Mouse (Mus musculus): ENCODE measurements around the gene Trim7. TPM values are rescaled to one million over a fixed set of nuclear protein-coding genes. Genes with fewer than 3 reads are reported as not detected.

Trim7 gene
- polyA plus RNA-seq, 1 experiment from 2014 or later = 3.0 TPM

DNA sequence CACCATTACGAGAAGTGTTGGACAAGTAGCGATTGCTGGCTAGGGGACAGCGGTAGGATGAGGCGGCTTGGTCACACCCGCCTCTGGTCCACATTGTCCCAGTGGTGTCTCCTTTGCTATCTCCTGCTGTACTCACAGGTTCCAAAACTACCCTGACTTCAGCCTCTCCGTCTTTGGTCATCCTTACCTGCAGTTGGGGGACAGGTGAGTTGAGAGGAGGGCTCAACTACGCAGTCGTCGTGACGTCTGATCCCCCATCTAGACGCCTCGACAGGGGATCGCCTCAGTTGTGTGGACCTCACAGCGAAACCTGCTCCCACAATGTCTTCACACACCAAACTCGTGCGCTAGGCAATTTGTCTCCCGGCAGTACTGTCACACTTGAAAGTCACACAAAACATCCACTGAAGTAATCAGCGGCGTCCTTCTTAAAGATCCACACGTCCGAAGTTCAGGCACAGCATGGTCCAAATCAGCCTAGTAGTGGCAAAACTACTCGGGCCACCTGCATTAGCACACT is 1.6 kb upstream of the Trim7 start:
- Histone ChIP-seq H3K4me2 (replicated peaks; ENCODE audit: low read depth) (peak overlapping the region; percentile 63), H3K36me3 (ENCODE audit: control insufficient read depth, insufficient read depth, low read length) (no peaks in the 10 kb centered on the region), H3K9ac (ENCODE audit: low read length) (no peak overlapping the region), H3K27ac (replicated peaks) (no peak overlapping the region), H3K4me3 (ENCODE audit: low read depth, low read length) (peak overlapping the region; percentile 32), H3K4me1 (replicated peaks; ENCODE audit: control insufficient read depth, insufficient read depth) (0 out of 2 replicates have a peak, but pooled peaks cover 3% of the 10 kb centered on the region), H3K27me3 (ENCODE audit: control insufficient read depth, insufficient read depth, low read length) (no peaks in the 10 kb centered on the region), H3K9me3 (ENCODE audit: control insufficient read depth, low read length) (no peaks in the 10 kb centered on the region)
- TF ChIP-seq EP300 (optimal IDR thresholded peaks at IDR 0.05) (no peak), CTCF (IDR thresholded peaks at IDR 0.05; ENCODE audit: low read depth) (no peak)
- WGBS = 11% methylated on average over 22 of the region's 22 CpGs
- ATAC-seq (ENCODE audit: low FRiP score, low TSS enrichment) (no peak), DNase-seq (ENCODE audit: low spot score) (no peak)

DNA sequence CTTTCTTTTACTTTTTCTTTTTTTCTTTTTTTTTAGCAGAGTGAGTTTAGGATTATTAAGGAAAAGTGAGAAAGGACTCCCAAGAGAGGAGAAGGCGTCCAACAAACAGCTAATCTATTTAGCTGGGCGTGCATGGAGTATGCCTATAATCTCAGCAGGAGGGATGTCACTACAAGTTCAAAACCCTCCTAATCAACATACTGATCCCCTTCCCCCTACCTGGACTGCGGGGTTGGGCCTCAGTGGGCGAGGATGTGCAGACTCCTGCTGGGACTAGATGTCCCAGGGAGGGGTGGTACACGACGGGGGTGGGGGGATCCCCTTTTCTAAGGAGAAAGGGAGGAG is 784 bp downstream of the Trim7 start:
- no peaks in the 10 kb centered on the region for H3K36me3 ChIP-seq (ENCODE audit: control insufficient read depth, insufficient read depth, low read length)
- H3K9ac ChIP-seq (ENCODE audit: low read length) = peak overlapping the region; percentile 52
- no peaks in the 10 kb centered on the region for H3K9me3 ChIP-seq (ENCODE audit: control insufficient read depth, low read length)
- H3K4me2 ChIP-seq (replicated peaks; ENCODE audit: low read depth) = peak overlapping the region; percentile 63
- DNase-seq (ENCODE audit: low spot score) = no peak
- no peak for TF ChIP-seq CTCF (IDR thresholded peaks at IDR 0.05; ENCODE audit: low read depth)
- no peak for TF ChIP-seq EP300 (optimal IDR thresholded peaks at IDR 0.05)
- 0 out of 2 replicates have a peak, but pooled peaks cover 3% of the 10 kb centered on the region for H3K4me1 ChIP-seq (replicated peaks; ENCODE audit: control insufficient read depth, insufficient read depth)
- peak; percentile 25 for ATAC-seq (ENCODE audit: low FRiP score, low TSS enrichment)
- WGBS = 4% methylated on average over 6 of the region's 6 CpGs
- peak overlapping the region; percentile 45 for H3K4me3 ChIP-seq (ENCODE audit: low read depth, low read length)
- no peaks in the 10 kb centered on the region for H3K27me3 ChIP-seq (ENCODE audit: control insufficient read depth, insufficient read depth, low read length)
- peak overlapping the region; percentile 65 for H3K27ac ChIP-seq (replicated peaks)

DNA sequence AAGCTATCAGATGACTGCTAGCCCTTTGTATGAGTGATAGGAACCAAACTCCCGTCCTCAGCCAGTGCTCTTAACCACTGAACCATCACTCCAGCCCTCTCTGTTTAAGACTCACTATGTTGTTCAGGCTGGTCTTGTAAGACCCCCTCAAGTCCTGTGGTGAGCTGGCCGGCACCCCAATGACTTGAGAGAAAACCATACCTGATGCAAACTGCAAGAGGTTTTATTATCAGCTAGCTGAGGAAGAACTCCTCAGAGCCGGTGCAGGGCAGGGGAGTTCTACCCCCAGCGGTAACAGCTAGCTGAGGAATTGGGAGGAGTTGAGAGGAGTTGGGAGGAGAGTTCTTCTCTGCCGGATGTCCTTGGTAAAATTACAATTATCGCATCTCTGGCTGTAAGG is 2.0 kb downstream of the Trim7 start:
- Histone ChIP-seq H3K36me3 (ENCODE audit: control insufficient read depth, insufficient read depth, low read length) (no peaks in the 10 kb centered on the region), H3K27ac (replicated peaks) (no peak overlapping the region), H3K4me3 (ENCODE audit: low read depth, low read length) (no peak overlapping the region), H3K4me2 (replicated peaks; ENCODE audit: low read depth) (no peak overlapping the region), H3K9me3 (ENCODE audit: control insufficient read depth, low read length) (no peaks in the 10 kb centered on the region), H3K4me1 (replicated peaks; ENCODE audit: control insufficient read depth, insufficient read depth) (0 out of 2 replicates have a peak, but pooled peaks cover 3% of the 10 kb centered on the region), H3K27me3 (ENCODE audit: control insufficient read depth, insufficient read depth, low read length) (no peaks in the 10 kb centered on the region), H3K9ac (ENCODE audit: low read length) (no peak overlapping the region)
- DNase-seq (ENCODE audit: low spot score) (no peak), ATAC-seq (ENCODE audit: low FRiP score, low TSS enrichment) (no peak)
- 72% methylated on average over 6 of the region's 6 CpGs for WGBS
- TF ChIP-seq CTCF (IDR thresholded peaks at IDR 0.05; ENCODE audit: low read depth) (no peak), EP300 (optimal IDR thresholded peaks at IDR 0.05) (no peak)

GRCm38 (mm10) chr11:48830279-48830678 is 4.3 kb downstream of the Trim7 start:
- no peaks in the 10 kb centered on the region for H3K9me3 ChIP-seq (ENCODE audit: control insufficient read depth, low read length)
- no peak overlapping the region for H3K4me2 ChIP-seq (replicated peaks; ENCODE audit: low read depth)
- no peak overlapping the region for H3K27ac ChIP-seq (replicated peaks)
- no peaks in the 10 kb centered on the region for H3K27me3 ChIP-seq (ENCODE audit: control insufficient read depth, insufficient read depth, low read length)
- no peak overlapping the region for H3K9ac ChIP-seq (ENCODE audit: low read length)
- H3K4me3 ChIP-seq (ENCODE audit: low read depth, low read length) = no peak overlapping the region
- no peaks in the 10 kb centered on the region for H3K36me3 ChIP-seq (ENCODE audit: control insufficient read depth, insufficient read depth, low read length)
- DNase-seq (ENCODE audit: low spot score) (no peak), ATAC-seq (ENCODE audit: low FRiP score, low TSS enrichment) (no peak)
- no peak for TF ChIP-seq CTCF (IDR thresholded peaks at IDR 0.05; ENCODE audit: low read depth)
- TF ChIP-seq EP300 (optimal IDR thresholded peaks at IDR 0.05) = no peak
- no peaks in the 10 kb centered on the region for H3K4me1 ChIP-seq (replicated peaks; ENCODE audit: control insufficient read depth, insufficient read depth)
- WGBS = 67% methylated on average over 2 of the region's 2 CpGs

GRCm38 (mm10) chr11:48831273-48831672 is 5.3 kb downstream of the Trim7 start:
- no peaks in the 10 kb centered on the region for H3K4me1 ChIP-seq (replicated peaks; ENCODE audit: control insufficient read depth, insufficient read depth)
- no peak for DNase-seq (ENCODE audit: low spot score)
- no peak overlapping the region for H3K27ac ChIP-seq (replicated peaks)
- TF ChIP-seq EP300 (optimal IDR thresholded peaks at IDR 0.05) (no peak), CTCF (IDR thresholded peaks at IDR 0.05; ENCODE audit: low read depth) (no peak)
- no peaks in the 10 kb centered on the region for H3K36me3 ChIP-seq (ENCODE audit: control insufficient read depth, insufficient read depth, low read length)
- no peak for ATAC-seq (ENCODE audit: low FRiP score, low TSS enrichment)
- H3K4me2 ChIP-seq (replicated peaks; ENCODE audit: low read depth) = no peak overlapping the region
- no peak overlapping the region for H3K9ac ChIP-seq (ENCODE audit: low read length)
- H3K27me3 ChIP-seq (ENCODE audit: control insufficient read depth, insufficient read depth, low read length) = no peaks in the 10 kb centered on the region
- no peaks in the 10 kb centered on the region for H3K9me3 ChIP-seq (ENCODE audit: control insufficient read depth, low read length)
- 78% methylated on average over 2 of the region's 2 CpGs for WGBS
- H3K4me3 ChIP-seq (ENCODE audit: low read depth, low read length) = no peak overlapping the region

DNA sequence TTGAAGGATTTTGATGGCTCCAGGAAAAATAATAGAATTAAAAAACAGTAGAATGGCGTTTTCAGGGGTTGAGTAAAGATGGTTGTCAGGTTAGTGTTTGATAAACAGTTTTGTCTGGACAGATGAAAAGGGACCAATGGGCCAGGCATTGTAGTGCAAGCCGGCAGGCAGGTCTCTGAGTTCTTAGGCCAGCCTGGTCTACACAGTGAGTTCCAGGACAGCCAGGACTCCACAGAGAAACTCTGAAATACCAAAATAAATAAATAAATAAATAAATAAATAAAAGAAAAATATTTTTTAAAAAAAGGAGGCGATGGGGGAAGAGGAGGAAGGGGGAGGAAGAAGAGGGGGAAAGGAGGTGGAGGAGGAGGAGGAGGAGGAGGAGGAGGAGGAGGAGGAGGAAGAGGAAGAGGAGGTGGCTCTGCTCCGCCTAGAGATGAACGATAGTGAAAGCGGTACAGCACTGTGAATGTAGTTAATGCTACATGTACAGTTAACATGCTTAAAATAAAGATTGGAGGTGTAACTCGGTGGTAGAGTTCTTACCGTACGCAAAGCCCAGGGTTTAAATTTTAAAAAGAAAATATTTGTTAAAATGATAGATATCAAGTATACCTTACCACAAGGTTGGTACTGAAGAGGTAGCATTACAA is 7.3 kb downstream of the Trim7 start:
- Histone ChIP-seq H3K27ac (replicated peaks) (no peak overlapping the region), H3K4me2 (replicated peaks; ENCODE audit: low read depth) (peak overlapping the region; percentile 67), H3K27me3 (ENCODE audit: control insufficient read depth, insufficient read depth, low read length) (no peaks in the 10 kb centered on the region), H3K4me1 (replicated peaks; ENCODE audit: control insufficient read depth, insufficient read depth) (0 out of 2 replicates have a peak, but pooled peaks cover 3% of the 10 kb centered on the region), H3K36me3 (ENCODE audit: control insufficient read depth, insufficient read depth, low read length) (no peaks in the 10 kb centered on the region), H3K4me3 (ENCODE audit: low read depth, low read length) (peak overlapping the region; percentile 62), H3K9ac (ENCODE audit: low read length) (no peak overlapping the region), H3K9me3 (ENCODE audit: control insufficient read depth, low read length) (no peaks in the 10 kb centered on the region)
- TF ChIP-seq EP300 (optimal IDR thresholded peaks at IDR 0.05) = no peak
- no peak for TF ChIP-seq CTCF (IDR thresholded peaks at IDR 0.05; ENCODE audit: low read depth)
- 31% methylated on average over 8 of the region's 9 CpGs for WGBS
- ATAC-seq (ENCODE audit: low FRiP score, low TSS enrichment) = no peak
- DNase-seq (ENCODE audit: low spot score) = no peak
